Mouse (Mus musculus) cerebellum, postnatal 14 days (tissue): ENCODE data around the gene Coa3.
A peak's percentile ranks its signal among the peaks of the same experiment; 100 is the strongest.
"Not testable (repeated sequence)": the region's sequence is repeated elsewhere in the genome, so short reads cannot be mapped to it uniquely, and the experiment has no call there.

ENCODE experiments used
- DNase-seq, 2 experiments: peaks; one replicate each; pipeline ENCODE4 v3.0.0; 2021; ENCODE audit warnings: mixed read lengths in 2 of 2

Coa3 gene

GRCm38 (mm10) chr11:101278223-101279192, at the start of gene Coa3, which contains the start of gene Cntd1:
Coa3 (minus strand) TSS chr11:101279114.
Cntd1 (plus strand) TSS chr11:101279012.
- peak; percentile 87 to 89 for DNase-seq

GRCm38 (mm10) chr11:101327311-101327710, 48.4 kb upstream of the Coa3 start:
- no peak for DNase-seq

- no peak for DNase-seq
These were observed 47.2 kb upstream of the Coa3 start for GRCm38 (mm10) chr11:101326147-101326546.

- DNase-seq, result not testable (repeated sequence)
These were observed 46.3 kb upstream of the Coa3 start for GRCm38 (mm10) chr11:101325201-101325600.

GRCm38 (mm10) chr11:101324763-101325162, 45.8 kb upstream of the Coa3 start, which contains the start of gene Aoc2:
Aoc2 (plus strand) TSS chr11:101325063.
- DNase-seq, result no peak

GRCm38 (mm10) chr11:101323609-101324008, 44.7 kb upstream of the Coa3 start:
- peak; percentile 85 to 87 for DNase-seq

GRCm38 (mm10) chr11:101316501-101316917, 37.6 kb upstream of the Coa3 start:
- no peak for DNase-seq

GRCm38 (mm10) chr11:101315665-101316500, 37.0 kb upstream of the Coa3 start, which contains the start of gene Psme3:
Psme3 (plus strand) TSS chr11:101316213.
- peak; percentile 92 to 96 for DNase-seq

GRCm38 (mm10) chr11:101315082-101315650, 36.3 kb upstream of the Coa3 start:
- DNase-seq, result no peak

- DNase-seq, result no peak
These were observed 35.7 kb upstream of the Coa3 start for GRCm38 (mm10) chr11:101314567-101314966.

- no peak for DNase-seq
These were observed 33.2 kb upstream of the Coa3 start for GRCm38 (mm10) chr11:101312150-101312549.

- no peak for DNase-seq
These were observed 32.2 kb upstream of the Coa3 start for GRCm38 (mm10) chr11:101311083-101311482.

GRCm38 (mm10) chr11:101307744-101308143, 28.8 kb upstream of the Coa3 start:
- DNase-seq, result no peak

GRCm38 (mm10) chr11:101302004-101302798, 23.3 kb upstream of the Coa3 start, which contains the start of gene Becn1:
Becn1 (minus strand) TSS chr11:101302286.
- DNase-seq, result peak; percentile 99 to 100

- no peak for DNase-seq
These were observed 22.5 kb upstream of the Coa3 start for GRCm38 (mm10) chr11:101301299-101302003.

- DNase-seq, result peak in 1 of 2 experiments; percentile 48
These were observed 22.0 kb upstream of the Coa3 start for GRCm38 (mm10) chr11:101300881-101301280.

- DNase-seq, result no peak
These were observed 16.3 kb upstream of the Coa3 start for GRCm38 (mm10) chr11:101295191-101295590.

- DNase-seq, result no peak
These were observed 12.3 kb upstream of the Coa3 start for GRCm38 (mm10) chr11:101291231-101291630.

GRCm38 (mm10) chr11:101287306-101287705, 8.4 kb upstream of the Coa3 start:
- DNase-seq, result no peak

GRCm38 (mm10) chr11:101283805-101284204, 4.9 kb upstream of the Coa3 start:
- no peak for DNase-seq

- no peak for DNase-seq
These were observed 4.0 kb upstream of the Coa3 start for GRCm38 (mm10) chr11:101282896-101283295.
